Mouse (Mus musculus) WW6 (cell line): ENCODE measurements around the gene Htr6.

Experiments
- DNase-seq: peaks from one replicate; pipeline ENCODE4 v3.0.0-alpha.2; 2013; ENCODE audit warnings: low read depth, low spot score

Htr6 gene

DNA sequence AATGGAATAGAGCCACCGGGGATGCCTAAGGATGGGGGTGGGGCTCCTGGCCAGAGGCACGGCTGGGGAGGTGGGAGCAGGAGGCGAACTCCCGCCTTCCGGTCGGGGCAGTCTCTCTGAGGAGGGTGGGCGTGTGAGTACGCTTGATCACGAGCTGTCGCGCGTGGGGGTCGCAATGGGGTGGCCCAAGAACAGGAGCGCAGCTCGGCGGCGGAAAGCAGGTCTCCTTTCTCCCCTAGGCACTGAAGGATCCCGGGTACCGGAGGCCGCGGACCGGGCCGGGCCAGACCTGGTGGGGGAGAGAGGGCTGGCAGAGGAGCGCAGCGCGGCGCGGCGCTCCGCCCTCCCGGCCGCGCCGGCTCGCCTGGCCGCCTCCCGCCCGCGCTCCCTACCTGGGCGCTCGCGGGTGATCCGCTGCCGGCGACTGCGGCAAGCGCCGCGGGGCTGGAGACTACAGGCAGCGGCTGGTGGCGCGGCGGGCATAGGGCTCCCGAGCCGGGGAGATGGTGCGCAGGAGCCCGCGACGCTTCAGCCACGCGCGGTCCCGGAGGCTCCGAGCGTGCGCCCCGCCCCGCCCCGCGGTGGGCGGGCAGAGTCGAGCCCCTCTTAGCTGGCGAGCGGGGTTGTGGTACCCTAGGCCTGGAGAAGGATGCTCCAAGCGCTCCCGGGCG is at the start of gene Htr6:
TSS of gene Htr6 (minus strand) at position 530 of the 671 bp plus-strand sequence.
- no peak for DNase-seq

GRCm38 (mm10) chr4:139124940-139125339 is 49.6 kb upstream of the Htr6 start:
- DNase-seq: no peak

DNA sequence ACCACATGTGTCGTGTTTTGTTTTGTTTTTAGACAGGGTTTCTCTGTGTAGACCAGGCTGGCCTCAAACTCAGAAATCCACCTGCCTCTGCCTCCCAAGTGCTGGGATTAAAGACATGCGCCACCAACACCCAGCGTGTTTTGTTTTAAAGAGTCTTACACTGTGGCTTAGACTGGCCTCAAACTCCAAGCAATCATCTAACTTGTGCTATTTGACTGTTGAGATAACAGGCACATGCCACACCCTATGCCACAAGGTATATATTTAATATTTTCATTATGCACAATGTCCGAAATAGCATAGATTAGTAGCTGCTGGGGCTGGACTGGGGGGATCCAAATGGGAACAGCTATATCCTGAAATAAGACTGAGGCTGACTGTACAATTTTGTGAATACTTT is 47.2 kb upstream of the Htr6 start:
- DNase-seq: no peak

GRCm38 (mm10) chr4:139120998-139121397 is 45.6 kb upstream of the Htr6 start:
- DNase-seq: no peak

DNA sequence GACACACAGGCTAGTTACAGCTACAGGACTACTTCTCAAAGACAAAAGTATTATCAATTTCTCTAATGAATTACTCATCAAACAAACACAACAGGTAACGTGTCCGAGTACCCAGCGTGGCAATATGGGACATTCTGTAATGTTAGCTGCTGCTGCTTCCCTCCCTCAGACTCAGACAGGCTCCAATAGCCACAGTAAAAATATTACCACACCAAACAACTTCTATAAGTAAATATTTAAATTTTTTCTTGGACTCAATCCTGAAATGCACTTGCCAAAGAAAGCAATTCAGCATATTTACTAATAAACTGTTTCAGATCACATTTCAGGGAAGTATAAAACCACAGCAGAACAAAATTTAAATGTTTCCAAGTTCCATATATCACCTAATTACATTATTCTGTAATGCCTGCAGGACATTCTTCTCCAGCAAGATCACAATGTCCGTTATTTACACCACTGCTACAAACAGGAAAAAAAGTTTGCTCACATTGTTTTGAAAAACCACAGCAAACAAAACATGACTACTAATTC is 45.0 kb upstream of the Htr6 start:
- DNase-seq: no peak

DNA sequence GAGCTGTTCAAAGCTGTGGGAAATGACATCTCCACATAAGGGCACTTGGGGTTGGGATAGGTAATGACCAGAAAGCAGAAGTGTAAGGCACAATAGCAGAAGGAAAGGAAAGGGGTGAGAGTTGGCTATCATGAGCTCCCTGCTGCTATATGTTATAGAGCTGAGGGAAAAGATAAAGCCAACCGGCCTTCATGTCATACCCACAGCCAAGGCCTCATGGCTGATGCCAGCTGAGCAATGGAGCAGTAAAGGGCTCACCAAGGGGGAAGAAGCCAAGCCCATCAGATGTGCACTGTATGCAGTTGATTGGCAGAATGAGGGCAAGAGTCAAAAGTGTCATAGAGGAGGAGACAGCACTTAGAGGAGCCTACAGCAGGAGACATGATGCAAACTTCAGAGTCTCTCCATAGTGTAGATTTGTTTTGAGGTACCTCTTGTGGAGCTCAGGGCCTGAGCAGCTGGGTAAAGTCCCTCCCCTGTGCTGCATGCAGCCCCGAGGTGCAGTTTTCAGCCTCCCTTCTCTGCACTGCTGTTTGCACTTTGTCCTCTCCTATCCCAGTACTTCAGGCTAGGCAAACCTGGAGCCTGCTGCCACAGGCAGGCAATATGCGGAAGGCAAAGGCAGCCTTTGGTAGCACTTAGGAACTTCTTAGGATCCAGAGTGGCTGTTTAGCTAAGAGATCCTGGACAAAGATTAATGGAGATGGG is 41.1 kb upstream of the Htr6 start:
- no peak for DNase-seq

- no peak for DNase-seq
Observed at GRCm38 (mm10) chr4:139115721-139116120, 40.4 kb upstream of the Htr6 start.

DNA sequence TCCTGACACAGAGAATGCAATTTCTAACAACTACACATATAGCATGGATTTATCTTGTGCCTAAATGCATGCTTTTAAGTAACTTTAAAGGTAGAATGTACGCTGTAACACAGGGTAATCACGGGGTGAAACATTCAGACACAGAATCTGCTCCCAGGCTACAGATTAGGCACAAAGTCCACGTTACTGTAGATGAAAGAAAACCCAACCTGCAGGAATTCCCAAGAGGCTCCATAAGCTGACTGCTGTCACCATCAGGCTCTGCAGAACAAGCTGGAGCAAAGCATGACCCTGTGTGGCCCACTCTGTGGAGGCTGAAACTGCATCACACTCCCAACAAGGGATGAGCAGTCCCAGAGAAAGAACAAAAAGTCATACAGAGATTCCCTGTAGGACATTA is 37.1 kb upstream of the Htr6 start:
- DNase-seq: no peak

- no peak for DNase-seq
Observed at GRCm38 (mm10) chr4:139111421-139111820, 36.1 kb upstream of the Htr6 start.

DNA sequence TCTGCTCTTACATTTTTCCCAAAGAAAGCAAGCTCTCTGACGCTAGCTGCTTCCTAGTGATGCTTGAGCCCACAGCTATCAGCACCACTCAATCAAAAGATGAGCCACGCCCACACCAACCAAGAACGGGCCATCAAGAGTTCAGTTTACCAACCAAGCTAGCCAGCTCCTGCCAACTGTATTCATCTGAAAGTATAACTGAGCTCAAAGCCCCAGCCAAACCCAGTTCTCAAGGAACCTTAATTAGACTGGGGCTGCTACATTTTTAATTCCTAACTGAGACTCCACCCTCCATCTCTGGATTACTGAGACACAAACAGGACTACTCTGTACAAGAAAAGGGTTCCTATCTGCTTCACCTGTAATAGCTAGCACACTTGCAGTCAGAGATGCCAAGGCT is 35.5 kb upstream of the Htr6 start:
- no peak for DNase-seq

- no peak for DNase-seq
Observed at GRCm38 (mm10) chr4:139105453-139105852, 30.1 kb upstream of the Htr6 start.

- no peak for DNase-seq
Observed at GRCm38 (mm10) chr4:139101546-139101945, 26.2 kb upstream of the Htr6 start.

GRCm38 (mm10) chr4:139100326-139100725 is 25.0 kb upstream of the Htr6 start:
- DNase-seq: no peak

DNA sequence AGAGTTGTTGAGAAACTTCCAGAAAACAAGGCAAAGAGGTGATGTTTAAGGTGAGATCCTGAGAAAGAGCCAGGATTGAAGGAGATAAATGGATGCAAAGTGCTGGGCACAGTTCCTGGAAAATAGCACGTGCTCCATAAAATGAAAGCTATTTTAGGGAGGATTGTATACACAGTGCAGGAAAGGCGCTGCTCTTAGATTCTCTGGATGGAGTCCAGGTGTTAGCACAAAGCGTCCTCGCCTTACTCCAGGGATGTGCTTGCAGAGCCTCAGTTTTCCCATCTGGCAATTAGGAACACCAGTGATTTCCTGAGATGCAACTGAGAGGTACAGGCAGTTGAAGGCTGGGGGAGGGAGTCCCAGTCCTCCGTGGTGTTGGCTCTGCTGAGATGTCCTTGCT is 20.8 kb upstream of the Htr6 start:
- no peak for DNase-seq

GRCm38 (mm10) chr4:139095406-139095805 is 20.0 kb upstream of the Htr6 start:
- no peak for DNase-seq

DNA sequence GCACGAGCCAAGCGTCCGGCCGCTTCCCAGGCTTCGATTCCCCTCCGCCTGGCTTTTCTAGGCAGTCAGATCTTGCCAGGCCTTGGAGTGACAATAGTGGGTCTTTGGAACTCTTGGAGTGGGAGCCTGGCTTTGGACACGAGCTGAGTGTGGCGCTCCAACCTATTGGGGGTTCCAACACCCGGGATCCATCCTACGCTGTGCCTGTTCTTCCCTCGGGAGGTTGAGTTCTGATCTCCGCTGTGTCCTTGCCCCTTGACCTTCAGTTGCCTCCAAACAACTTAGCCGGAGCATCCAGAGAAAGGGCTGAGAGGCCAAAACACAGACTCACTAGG is 17.8 kb upstream of the Htr6 start:
- DNase-seq: no peak

DNA sequence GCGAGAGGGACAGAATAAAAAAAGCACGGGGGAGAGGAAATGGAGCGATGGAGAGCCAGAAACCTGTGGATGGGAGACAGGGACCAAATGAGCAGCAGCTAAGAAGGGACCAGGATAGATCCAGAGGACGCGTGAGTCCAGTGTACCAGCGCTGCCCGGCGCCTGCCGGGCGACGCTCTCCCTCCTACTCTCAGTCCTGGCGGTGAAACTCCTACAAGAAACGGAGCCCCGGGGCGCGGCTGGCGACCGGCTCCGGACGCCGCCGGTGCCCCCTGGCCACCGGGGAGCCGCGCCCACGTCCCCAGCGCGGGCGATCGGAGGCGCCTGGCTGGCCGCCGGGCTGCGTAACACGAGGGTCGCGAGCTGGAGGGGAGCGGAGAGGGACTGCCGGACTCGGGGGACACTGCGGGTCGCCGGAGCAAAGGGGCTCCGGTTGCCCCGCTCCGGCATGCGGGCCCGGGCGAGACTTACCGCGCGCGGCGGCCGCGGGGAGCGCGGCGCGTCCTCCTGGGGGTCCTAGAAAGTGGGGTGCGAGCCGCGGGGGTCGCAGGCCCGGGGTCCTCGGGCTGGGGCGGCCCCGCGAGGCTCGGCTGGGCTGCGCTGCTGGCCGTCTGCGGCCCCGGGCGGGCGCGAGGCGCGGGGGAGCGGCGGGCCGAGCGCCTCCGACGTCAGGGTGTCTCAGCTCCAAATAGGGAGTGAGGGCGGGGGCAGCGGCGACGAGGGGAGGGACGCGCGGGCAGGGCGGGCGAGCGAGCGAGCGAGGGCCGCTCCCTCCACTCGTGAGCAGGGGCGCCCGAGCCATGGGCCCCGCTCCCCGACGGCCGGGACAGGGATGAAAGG is 17.2 kb upstream of the Htr6 start, which contains the start of gene Nbl1:
TSS of gene Nbl1 (minus strand) at position 638 of the 840 bp plus-strand sequence.
- DNase-seq: no peak

- no peak for DNase-seq
Observed at GRCm38 (mm10) chr4:139091478-139092355, 16.3 kb upstream of the Htr6 start.

- DNase-seq: no peak
Observed at GRCm38 (mm10) chr4:139091066-139091465, 15.7 kb upstream of the Htr6 start.

DNA sequence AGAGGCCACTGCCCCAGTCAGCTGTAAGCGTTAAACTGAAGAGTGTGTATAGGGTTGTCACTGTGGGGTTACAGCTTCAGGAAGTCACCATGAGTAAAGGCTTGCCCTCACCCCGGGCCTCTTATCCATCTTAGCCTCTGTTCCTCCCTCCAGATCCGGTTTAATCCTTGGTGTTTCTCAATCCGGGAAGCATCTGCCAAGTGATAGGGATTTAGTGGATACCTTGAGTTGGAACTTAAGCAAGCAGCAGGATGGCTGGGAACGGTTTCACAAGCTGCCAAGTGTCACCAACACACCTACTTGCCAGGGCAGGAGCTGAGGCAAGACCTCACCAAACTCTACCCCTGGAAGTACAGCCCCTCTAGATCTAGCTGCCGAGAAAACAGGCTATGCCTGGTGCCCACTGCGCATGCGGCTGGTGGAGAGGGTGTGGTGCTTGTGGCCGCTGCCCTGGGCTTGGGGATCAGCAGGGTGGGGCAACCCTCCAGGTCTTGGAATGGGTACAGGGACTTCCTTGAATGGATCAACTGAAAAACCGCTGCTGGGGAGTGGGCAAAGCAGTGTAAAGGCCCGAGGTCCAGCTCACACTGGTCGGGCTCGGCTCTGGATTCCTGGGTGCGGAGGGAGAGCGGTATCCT is 15.1 kb upstream of the Htr6 start:
- no peak for DNase-seq
